Mouse (Mus musculus) small intestine, adult 2 months (tissue): ENCODE data around the gene Slc47a1.

Experiments used
- CTCF ChIP-seq: fragments of 200-500 bp; IDR thresholded peaks from 2 replicates; pipeline ENCODE4 v1.5.1; 2012; ENCODE audit warnings: low read depth, mild to moderate bottlenecking, control low read depth, inconsistent platforms, low read length, moderate library complexity, mixed read lengths; ENCODE audit not compliant: insufficient replicate concordance, insufficient read length; ENCODE audit errors: extremely low read depth
- POLR2A ChIP-seq: fragments of 200-500 bp; IDR thresholded peaks from 2 replicates; pipeline ENCODE4 v1.6.1; 2012; ENCODE audit warnings: low read depth, mild to moderate bottlenecking, control low read depth, inconsistent platforms, low read length, moderate library complexity

DNA sequence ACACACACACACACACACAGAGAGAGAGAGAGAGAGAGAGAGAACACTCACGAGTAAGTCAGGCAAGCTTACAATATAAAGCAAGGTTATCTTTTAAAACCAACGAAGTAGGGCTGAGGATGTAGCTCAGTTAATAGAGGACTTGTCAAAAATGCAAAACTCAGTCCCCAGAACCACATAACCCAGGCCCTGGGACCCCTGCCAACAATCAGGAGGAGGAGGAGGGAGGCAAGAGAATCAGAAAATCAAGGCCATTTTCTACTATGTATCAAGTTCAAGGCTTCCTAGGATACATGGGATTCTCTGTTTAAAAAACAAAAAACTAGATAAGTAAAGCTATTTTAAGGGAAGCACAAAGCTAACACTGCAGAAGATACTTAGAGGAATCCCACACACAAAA is 61.3 kb downstream of the Slc47a1 start:
- TF ChIP-seq CTCF (no peak), POLR2A (no peak)
